In genomic region chr2:109284121-109284520, GRCm38 (mm10) we compare ENCODE assay signal across 24 mouse cellular contexts. TPM values are rescaled to one million over a fixed set of nuclear protein-coding genes. Genes with fewer than 3 reads are reported as not detected.
A peak's percentile ranks its signal among the peaks of the same experiment; 100 is the strongest.
DNase-seq lines count a peak whose midpoint lies in the region; ATAC-seq lines count a peak whose summit lies in the region.
"Had no signal": no experiment of that assay in that cellular context is flagged by ENCODE, and none has a peak within 500 bp of the region (broad histone marks: within the 10 kb centered on the region; RNA-seq: fewer than 3 reads in every experiment).

No protein-coding gene starts in this region.

- H3K9ac ChIP-seq in liver, embryonic 12.5 days, result peak overlapping the region; percentile 57
- H3K9ac ChIP-seq: forebrain, embryonic 13.5 days; kidney, embryonic 15.5 days; neural tube, embryonic 13.5 days had no signal

- no peaks in the 10 kb centered on the region for H3K27me3 ChIP-seq in liver, embryonic 12.5 days (replicated peaks)
- no peaks in the 10 kb centered on the region for H3K27me3 ChIP-seq in hindbrain, embryonic 10.5 days (ENCODE audit: insufficient read depth, poor library complexity, severe bottlenecking)
- H3K27me3 ChIP-seq: forebrain, embryonic 13.5 days; kidney, embryonic 15.5 days; neural tube, embryonic 13.5 days had no signal

- no peaks in the 10 kb centered on the region for H3K9me3 ChIP-seq in liver, embryonic 12.5 days (replicated peaks)
- H3K9me3 ChIP-seq in hindbrain, embryonic 10.5 days, result no peaks in the 10 kb centered on the region
- H3K9me3 ChIP-seq: forebrain, embryonic 13.5 days; kidney, embryonic 15.5 days; limb, embryonic 10.5 days; midbrain, embryonic 10.5 days; neural tube, embryonic 13.5 days had no signal

- peak overlapping the region; percentile 39 for H3K4me3 ChIP-seq in liver, embryonic 12.5 days
- no peak overlapping the region for H3K4me3 ChIP-seq in hindbrain, embryonic 10.5 days
- H3K4me3 ChIP-seq: forebrain, embryonic 13.5 days; gastrocnemius, adult 2 months; kidney, embryonic 15.5 days; limb, embryonic 10.5 days; midbrain, embryonic 10.5 days; myocyte; neural tube, embryonic 13.5 days had no signal

- H3K27ac ChIP-seq in liver, embryonic 12.5 days, result peak overlapping the region; percentile 85
- H3K27ac ChIP-seq in hindbrain, embryonic 10.5 days, result no peak overlapping the region
- H3K27ac ChIP-seq: forebrain, embryonic 13.5 days; gastrocnemius, adult 2 months; kidney, embryonic 15.5 days; limb, embryonic 10.5 days; macrophage; midbrain, embryonic 10.5 days; neural tube, embryonic 13.5 days had no signal

- peak; percentile 69 for ATAC-seq in erythroblast, adult 5-6 weeks (replicated peaks; ENCODE audit: low FRiP score, poor library complexity, severe bottlenecking)
- peak; percentile 56 for ATAC-seq in liver, embryonic 12.5 days
- ATAC-seq in megakaryocyte-erythroid progenitor cell, adult 5-6 weeks (replicated peaks; ENCODE audit: low FRiP score, low TSS enrichment, poor library complexity, severe bottlenecking), result peak; percentile 35; the same call in 1 of the 2 replicates
- ATAC-seq: activated CD4-positive, CD25-positive, alpha-beta regulatory T cell, adult 4 months; forebrain, embryonic 13.5 days; lung, postnatal 0 days; midbrain, embryonic 16.5 days had no signal

- peaks cover 39% of the 10 kb centered on the region for H3K4me1 ChIP-seq in liver, embryonic 12.5 days
- H3K4me1 ChIP-seq in hindbrain, embryonic 10.5 days (replicated peaks), result peaks cover 16% of the 10 kb centered on the region

- 48% methylated on average over 3 of the region's 3 CpGs for WGBS in liver, embryonic 12.5 days (ENCODE audit: insufficient replicate concordance)
- WGBS in hindbrain, embryonic 10.5 days, result 93% methylated on average over 3 of the region's 3 CpGs

- DNase-seq in frontal cortex, adult 2 months (ENCODE audit: extremely low spot score in 1 of 2, low spot score in 1 of 2), result no peak
- no peak for DNase-seq in layer of hippocampus, adult 18-20 months (ENCODE audit: low spot score in 2 of 2)
- no peak for DNase-seq in cerebellum, adult 9-11 months
- DNase-seq in hindbrain, embryonic 10.5 days (ENCODE audit: low spot score), result no peak
- DNase-seq: adrenal gland, adult 8-10 months; cerebellum, adult 11 months; cerebellum, postnatal 10 days; gastrocnemius, adult 2 months; kidney, adult 11 months; thymus, postnatal 14 days had no signal

- H3K4me2 ChIP-seq in liver, embryonic 12.5 days, result peak overlapping the region; percentile 63
- H3K4me2 ChIP-seq: forebrain, embryonic 13.5 days; heart, embryonic 11.5 days; kidney, embryonic 15.5 days; neural tube, embryonic 13.5 days had no signal

- H3K36me3 ChIP-seq in liver, embryonic 12.5 days, result peaks cover 19% of the 10 kb centered on the region
- H3K36me3 ChIP-seq in hindbrain, embryonic 10.5 days, result peaks cover 13% of the 10 kb centered on the region
- H3K36me3 ChIP-seq: neural tube, embryonic 13.5 days had no signal

RNA-seq across cellular contexts. Expression of gene Mettl15, which starts 3.6 kb away (rescaled TPM):
- 4.4 and 26.3 TPM in 2 replicates for total RNA-seq in erythroblast, adult 5-6 weeks (2015; ENCODE audit: low replicate concordance)
- total RNA-seq in erythroblast, adult 5-6 weeks (2017; ENCODE audit: low replicate concordance), result 5.5 and 9.5 TPM in 2 replicates
- 9.3 and 9.5 TPM in 2 replicates for polyA plus RNA-seq in liver, embryonic 12.5 days (2016; fragmentation: Nextera tagmentation; extraction: Ambion mirVana)
- total RNA-seq in megakaryocyte-erythroid progenitor cell, adult 5-6 weeks (2014; fragmentation: Nextera tagmentation), result 10.6 and 10.7 TPM in 2 replicates
- 9.7 and 9.8 TPM in 2 replicates for total RNA-seq in megakaryocyte-erythroid progenitor cell, adult 5-6 weeks (2017)
- 7.5 and 8.4 TPM in 2 replicates for polyA plus RNA-seq in frontal cortex, adult 2 months (2012; rRNA removed)
- 1 to 10 TPM; 7.8 to 8.7 TPM for total RNA-seq in layer of hippocampus, adult 18-20 months (2021)
- 11.7 and 13.3 TPM in 2 replicates for polyA plus RNA-seq in hindbrain, embryonic 10.5 days (2016; fragmentation: Nextera tagmentation; extraction: Ambion mirVana)

RNA-seq across cellular contexts. Expression of gene Kif18a, which starts 3.6 kb away (rescaled TPM):
- 24.9 and 27.3 TPM in 2 replicates for total RNA-seq in erythroblast, adult 5-6 weeks (2015; ENCODE audit: low replicate concordance)
- 19.9 and 28.0 TPM in 2 replicates for total RNA-seq in erythroblast, adult 5-6 weeks (2017; ENCODE audit: low replicate concordance)
- 29.3 and 29.7 TPM in 2 replicates for polyA plus RNA-seq in liver, embryonic 12.5 days (2016; fragmentation: Nextera tagmentation; extraction: Ambion mirVana)
- 23.5 and 29.0 TPM in 2 replicates for total RNA-seq in megakaryocyte-erythroid progenitor cell, adult 5-6 weeks (2014; fragmentation: Nextera tagmentation)
- 31.3 and 37.5 TPM in 2 replicates for total RNA-seq in megakaryocyte-erythroid progenitor cell, adult 5-6 weeks (2017)
- 0.50 and 0.60 TPM in 2 replicates for polyA plus RNA-seq in frontal cortex, adult 2 months (2012; rRNA removed)
- total RNA-seq in layer of hippocampus, adult 18-20 months (2021), result under 1 TPM; 0.71 to 0.92 TPM
- polyA plus RNA-seq in hindbrain, embryonic 10.5 days (2016; fragmentation: Nextera tagmentation; extraction: Ambion mirVana), result 32.3 and 34.8 TPM in 2 replicates

Comparison
In these comparisons a context has a peak if more than half of its experiments do, and no peak if none do; other contexts are left out.
1. RNA of gene Kif18a, which starts 3.6 kb away (total RNA-seq): 23.5 to 37.5 TPM in megakaryocyte-erythroid progenitor cell, adult 5-6 weeks and 19.9 to 28.0 TPM in erythroblast, adult 5-6 weeks; 0.71 to 0.92 TPM in layer of hippocampus, adult 18-20 months; every median in the first group is over 10 times any median in the second.
2. Peak in every context shown above with its lines, with median percentiles within 50 percentile points of each other: ATAC-seq.